Mouse (Mus musculus) intestine, postnatal 0 days (tissue): ENCODE results near the gene Selenot. TPM values are rescaled to one million over a fixed set of nuclear protein-coding genes. Genes with fewer than 3 reads are reported as not detected.

Source experiments
- ATAC-seq: fragments of 200-750 bp; cut with Nextera tagmentation; 2 replicates; pipeline ENCODE4 v1.8.0; 2017; ENCODE audit warnings: mild to moderate bottlenecking, moderate TSS enrichment, moderate library complexity
- H3K27ac ChIP-seq: fragments of 300-500 bp; sonication (generic); 2 replicates; pipeline ENCODE4 v1.5.1; 2014; ENCODE audit warnings: mild to moderate bottlenecking, low read depth, low read length, moderate library complexity
- H3K27me3 ChIP-seq: fragments of 300-500 bp; sonication (generic); replicated peaks from 2 replicates; pipeline ENCODE4 v1.6.1; 2014; ENCODE audit warnings: low read length, mixed read lengths; ENCODE audit not compliant: control insufficient read depth, insufficient read depth
- H3K36me3 ChIP-seq: fragments of 300-500 bp; sonication (generic); 2 replicates; pipeline ENCODE4 v1.6.1; 2014; ENCODE audit warnings: mild to moderate bottlenecking, moderate library complexity; ENCODE audit not compliant: control insufficient read depth, insufficient read depth
- H3K4me1 ChIP-seq: fragments of 300-500 bp; sonication (generic); replicated peaks from 2 replicates; pipeline ENCODE4 v1.6.1; 2014; ENCODE audit warnings: antibody characterized with exemption, low read length, mixed read lengths; ENCODE audit not compliant: control insufficient read depth, insufficient read depth
- H3K4me2 ChIP-seq: fragments of 300-500 bp; sonication (generic); replicated peaks from 2 replicates; pipeline ENCODE4 v1.6.1; 2014; ENCODE audit warnings: low read depth, mild to moderate bottlenecking, moderate library complexity
- H3K4me3 ChIP-seq: fragments of 300-500 bp; sonication (generic); 2 replicates; pipeline ENCODE4 v1.5.1; 2014; ENCODE audit warnings: low read depth, low read length
- H3K9ac ChIP-seq: fragments of 300-500 bp; sonication (generic); 2 replicates; pipeline ENCODE4 v1.6.1; 2014; ENCODE audit warnings: mild to moderate bottlenecking, low read depth, low read length
- H3K9me3 ChIP-seq: fragments of 300-500 bp; sonication (generic); 2 replicates; pipeline ENCODE4 v1.6.1; 2016; ENCODE audit warnings: mixed run types; ENCODE audit not compliant: control insufficient read depth
- CTCF ChIP-seq: sonication (generic); IDR thresholded peaks from 2 replicates; pipeline ENCODE4 v1.5.1; 2016; ENCODE audit warnings: low read depth, mild to moderate bottlenecking, control low read depth, antibody characterized with exemption, moderate library complexity
- WGBS: fragments of 180-500 bp; shearing (Covaris S2); extraction: QIAGEN DNeasy Blood & Tissue Kit; methylation state at CpG from one replicate; pipeline ENCODE4 v1.1.7; 2014; 5-methylcytosine and 5-hydroxymethylcytosine counted together
- polyA plus RNA-seq: library from polyadenylated mRNA; unstranded; fragments of >200 nt; fragmentation: Nextera tagmentation; extraction: Ambion mirVana; gene quantifications from 2 replicates; pipeline ENCODE4 v1.2.1, GENCODE M21; 2015

The Selenot gene
- polyA plus RNA-seq = 28.0 and 31.5 TPM in 2 replicates

DNA sequence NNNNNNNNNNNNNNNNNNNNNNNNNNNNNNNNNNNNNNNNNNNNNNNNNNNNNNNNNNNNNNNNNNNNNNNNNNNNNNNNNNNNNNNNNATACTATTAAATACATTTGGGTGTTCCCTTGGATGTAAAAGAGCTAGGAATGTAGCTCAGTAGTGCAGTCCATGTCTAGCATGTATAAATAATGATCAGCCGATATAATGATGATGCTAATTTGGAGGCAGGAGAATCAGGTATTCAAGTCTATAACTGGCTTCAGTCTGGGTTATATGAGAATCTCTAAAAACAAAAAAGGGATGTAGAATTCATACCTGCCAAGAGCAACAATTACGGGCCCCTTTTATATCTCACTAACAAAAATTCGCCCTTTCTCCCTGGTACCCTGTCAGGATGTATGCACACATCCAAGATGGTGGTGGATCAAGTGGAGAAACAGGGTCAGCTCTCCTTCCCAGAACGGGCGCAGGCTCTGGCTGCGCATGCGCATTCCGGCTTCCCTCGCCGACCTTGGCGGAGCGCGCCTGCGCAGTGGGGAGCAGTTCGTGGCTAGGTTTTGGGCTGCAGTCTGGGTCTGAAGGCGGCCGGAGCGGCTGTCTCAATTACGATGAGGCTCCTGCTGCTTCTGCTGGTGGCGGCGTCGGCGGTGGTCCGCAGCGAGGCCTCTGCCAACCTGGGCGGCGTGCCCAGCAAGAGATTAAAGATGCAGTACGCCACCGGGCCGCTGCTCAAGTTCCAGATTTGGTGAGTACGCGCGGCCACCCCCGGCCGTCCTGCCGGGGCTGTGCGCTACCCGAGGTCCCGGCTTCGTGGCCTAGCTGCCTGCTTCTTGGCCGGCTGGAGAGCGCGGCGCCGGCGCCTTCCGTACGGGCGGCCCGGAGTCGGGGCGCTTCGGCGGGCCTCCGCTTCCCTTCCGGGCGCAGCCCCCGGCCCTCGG is at the start of gene Selenot:
Selenot (plus strand) TSS at position 500 of the 930 bp plus-strand sequence.
- no peaks in the 10 kb centered on the region for H3K27me3 ChIP-seq
- peaks cover 6% of the 10 kb centered on the region; the same call in 1 of the 2 replicates for H3K36me3 ChIP-seq
- H3K27ac ChIP-seq = peak within 1 kb of the TSS; percentile 98
- peak; percentile 93 for ATAC-seq
- H3K4me1 ChIP-seq = no peaks in the 10 kb centered on the region; the same call in 1 of the 2 replicates
- H3K9me3 ChIP-seq = no peaks in the 10 kb centered on the region
- peak within 1 kb of the TSS; percentile 53 for H3K4me2 ChIP-seq
- peak within 1 kb of the TSS; percentile 77 for H3K4me3 ChIP-seq
- peak; percentile 14 for TF ChIP-seq CTCF
- peak within 1 kb of the TSS; percentile 98 for H3K9ac ChIP-seq
- 2% methylated on average over 52 of the region's 59 CpGs for WGBS

- no peak overlapping the region for H3K9ac ChIP-seq
- H3K27ac ChIP-seq = no peak overlapping the region
- H3K4me3 ChIP-seq = no peak overlapping the region
- 94% methylated on average over 3 of the region's 3 CpGs for WGBS
- ATAC-seq = no peak
- no peak for TF ChIP-seq CTCF
- no peaks in the 10 kb centered on the region for H3K9me3 ChIP-seq
- no peaks in the 10 kb centered on the region for H3K4me1 ChIP-seq
- H3K36me3 ChIP-seq = peaks cover 31% of the 10 kb centered on the region
- no peak overlapping the region for H3K4me2 ChIP-seq
- H3K27me3 ChIP-seq = no peaks in the 10 kb centered on the region
Measured at GRCm38 (mm10) chr3:58536573-58536972, 39.9 kb upstream of the Selenot start.

DNA sequence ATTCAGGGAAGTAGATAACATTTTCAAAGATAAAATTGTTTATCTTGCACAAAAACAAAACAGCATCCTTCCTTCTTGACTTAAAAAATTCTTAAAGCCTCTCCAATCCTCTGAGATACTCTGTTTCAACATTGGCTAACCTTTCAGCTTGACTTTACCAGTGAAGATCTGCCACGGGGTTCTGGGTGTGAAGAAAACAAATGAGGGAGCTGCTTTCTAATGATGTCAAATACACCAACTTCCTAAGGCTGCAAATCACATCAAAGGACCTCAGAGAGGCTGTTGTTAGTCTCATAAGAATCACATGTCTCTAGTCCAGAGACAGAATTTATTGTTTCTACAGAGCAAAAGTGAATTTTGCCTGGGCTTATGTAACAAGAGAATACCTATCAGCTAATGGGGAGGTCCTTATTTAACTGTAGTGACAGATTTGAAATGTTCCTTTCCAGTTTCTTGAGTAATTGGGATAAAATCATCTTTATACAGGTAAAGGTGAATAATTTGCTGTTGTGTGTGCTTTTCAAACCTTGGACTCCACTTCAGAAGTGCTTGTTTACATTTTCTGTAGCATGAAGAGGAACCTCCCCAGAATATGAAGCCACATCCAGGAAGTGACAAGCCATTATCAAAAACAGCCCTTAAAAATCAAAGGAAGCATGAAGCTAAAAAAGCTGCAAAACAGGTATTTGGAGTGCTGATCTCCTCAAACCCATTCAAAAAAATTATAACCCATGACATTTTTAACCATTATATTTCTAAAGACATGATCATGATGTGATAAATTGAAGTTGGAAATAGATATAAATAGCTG is 24.2 kb upstream of the Selenot start:
- Histone ChIP-seq H3K9ac (no peak overlapping the region), H3K4me3 (no peak overlapping the region), H3K27ac (no peak overlapping the region), H3K9me3 (no peaks in the 10 kb centered on the region), H3K27me3 (no peaks in the 10 kb centered on the region), H3K36me3 (peaks cover 65% of the 10 kb centered on the region), H3K4me1 (no peaks in the 10 kb centered on the region), H3K4me2 (no peak overlapping the region)
- ATAC-seq = no peak
- TF ChIP-seq CTCF = no peak
- 61% methylated on average over 1 of the region's 1 CpGs for WGBS

GRCm38 (mm10) chr3:58556649-58557048 is 19.8 kb upstream of the Selenot start:
- TF ChIP-seq CTCF = no peak
- 82% methylated on average over 7 of the region's 7 CpGs for WGBS
- H3K9me3 ChIP-seq = no peaks in the 10 kb centered on the region

GRCm38 (mm10) chr3:58559887-58560286 is 16.5 kb upstream of the Selenot start:
- no peak overlapping the region for H3K4me2 ChIP-seq
- peaks cover 25% of the 10 kb centered on the region for H3K36me3 ChIP-seq
- no peaks in the 10 kb centered on the region for H3K27me3 ChIP-seq
- 48% methylated on average over 2 of the region's 2 CpGs for WGBS
- H3K27ac ChIP-seq = no peak overlapping the region
- TF ChIP-seq CTCF = no peak
- H3K4me1 ChIP-seq = no peaks in the 10 kb centered on the region
- no peak overlapping the region for H3K4me3 ChIP-seq
- H3K9me3 ChIP-seq = no peaks in the 10 kb centered on the region
- no peak for ATAC-seq
- no peak overlapping the region for H3K9ac ChIP-seq

More at GRCm38 (mm10) chr3:58556649-58557048, 19.8 kb upstream of the Selenot start:
- no peaks in the 10 kb centered on the region for H3K27me3 ChIP-seq
- no peak for ATAC-seq
- H3K36me3 ChIP-seq = peaks cover 45% of the 10 kb centered on the region
- no peak overlapping the region for H3K4me2 ChIP-seq
- no peak overlapping the region for H3K4me3 ChIP-seq
- H3K27ac ChIP-seq = no peak overlapping the region
- H3K9ac ChIP-seq = no peak overlapping the region
- no peaks in the 10 kb centered on the region for H3K4me1 ChIP-seq

GRCm38 (mm10) chr3:58561437-58561836 is 15.0 kb upstream of the Selenot start:
- WGBS = 53% methylated on average over 2 of the region's 2 CpGs
- ATAC-seq = no peak
- Histone ChIP-seq H3K4me2 (no peak overlapping the region), H3K4me3 (no peak overlapping the region), H3K27me3 (no peaks in the 10 kb centered on the region), H3K9ac (no peak overlapping the region), H3K36me3 (peaks cover 11% of the 10 kb centered on the region; the same call in 1 of the 2 replicates), H3K4me1 (no peaks in the 10 kb centered on the region), H3K9me3 (no peaks in the 10 kb centered on the region), H3K27ac (no peak overlapping the region)
- TF ChIP-seq CTCF = no peak
